Mouse (Mus musculus): ENCODE measurements around the gene Cmip. TPM values are rescaled to one million over a fixed set of nuclear protein-coding genes. Genes with fewer than 3 reads are reported as not detected.

Gene Cmip
- polyA plus RNA-seq, 1 experiment from 2014 or later = 22.6 TPM

DNA sequence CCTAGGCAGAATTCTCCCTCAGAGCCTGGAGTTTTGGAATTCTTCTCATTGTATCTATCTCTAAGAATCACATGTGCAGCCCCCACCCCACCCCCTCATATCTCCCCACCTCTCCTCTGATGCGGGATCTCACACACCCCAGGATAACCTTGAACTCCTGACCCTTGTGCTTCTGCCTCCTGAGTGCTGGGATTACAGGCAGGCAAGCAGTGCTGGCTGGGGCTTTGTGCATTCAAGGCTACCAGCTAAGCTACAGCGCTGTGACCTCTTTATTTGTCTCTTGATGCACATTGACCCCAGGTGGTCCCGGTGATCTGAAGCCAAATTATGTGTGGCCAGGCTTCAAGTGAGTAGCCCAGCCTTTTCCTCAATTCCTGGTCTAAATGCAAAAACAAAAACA lies 15.0 kb upstream of the Cmip start:
- no peak overlapping the region for H3K4me2 ChIP-seq (ENCODE audit: low read depth, low read length)
- TF ChIP-seq EP300 (IDR thresholded peaks at IDR 0.05; ENCODE audit: low read depth) = no peak
- no peak for TF ChIP-seq CTCF (IDR thresholded peaks at IDR 0.05; ENCODE audit: low read depth)
- H3K4me1 ChIP-seq (ENCODE audit: insufficient read depth) = no peaks in the 10 kb centered on the region
- DNase-seq (no peak), ATAC-seq (no peak)
- H3K27ac ChIP-seq (ENCODE audit: low read depth) = no peak overlapping the region
- no peaks in the 10 kb centered on the region for H3K9me3 ChIP-seq (ENCODE audit: low read length)
- 41% methylated on average over 3 of the region's 3 CpGs for WGBS (ENCODE audit: insufficient replicate concordance)
- no peak overlapping the region for H3K9ac ChIP-seq (replicated peaks)
- no peaks in the 10 kb centered on the region for H3K27me3 ChIP-seq (ENCODE audit: insufficient read depth, low read length)
- H3K4me3 ChIP-seq (ENCODE audit: low read depth, low read length) = no peak overlapping the region
- no peaks in the 10 kb centered on the region for H3K36me3 ChIP-seq (replicated peaks; ENCODE audit: insufficient read depth, low read length)

DNA sequence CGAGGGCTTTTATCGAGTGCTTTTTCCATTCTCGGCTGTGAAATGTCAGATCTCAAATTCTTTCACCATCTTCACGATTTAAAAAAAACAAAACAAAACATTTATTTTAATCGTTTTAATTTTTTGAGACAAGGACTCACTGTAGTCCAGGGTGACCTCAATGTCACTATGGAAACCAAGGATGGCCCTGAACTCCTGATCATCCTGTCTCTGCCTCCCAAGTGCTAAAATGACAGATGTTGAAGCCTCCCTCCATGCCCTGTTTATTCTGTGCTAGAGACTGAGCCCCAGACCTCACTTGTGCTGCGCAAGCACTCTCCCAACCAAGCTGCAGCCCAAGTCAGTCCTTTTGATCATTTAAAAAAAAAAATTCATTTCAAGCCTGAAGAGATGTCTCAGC lies 14.6 kb upstream of the Cmip start:
- DNase-seq (no peak), ATAC-seq (no peak)
- Histone ChIP-seq H3K27me3 (ENCODE audit: insufficient read depth, low read length) (no peaks in the 10 kb centered on the region), H3K27ac (ENCODE audit: low read depth) (no peak overlapping the region), H3K4me3 (ENCODE audit: low read depth, low read length) (no peak overlapping the region), H3K9ac (replicated peaks) (no peak overlapping the region), H3K36me3 (replicated peaks; ENCODE audit: insufficient read depth, low read length) (no peaks in the 10 kb centered on the region), H3K9me3 (ENCODE audit: low read length) (no peaks in the 10 kb centered on the region), H3K4me2 (ENCODE audit: low read depth, low read length) (no peak overlapping the region), H3K4me1 (ENCODE audit: insufficient read depth) (no peaks in the 10 kb centered on the region)
- TF ChIP-seq EP300 (IDR thresholded peaks at IDR 0.05; ENCODE audit: low read depth) (no peak), CTCF (IDR thresholded peaks at IDR 0.05; ENCODE audit: low read depth) (no peak)
- WGBS (ENCODE audit: insufficient replicate concordance) = 73% methylated on average over 6 of the region's 6 CpGs

DNA sequence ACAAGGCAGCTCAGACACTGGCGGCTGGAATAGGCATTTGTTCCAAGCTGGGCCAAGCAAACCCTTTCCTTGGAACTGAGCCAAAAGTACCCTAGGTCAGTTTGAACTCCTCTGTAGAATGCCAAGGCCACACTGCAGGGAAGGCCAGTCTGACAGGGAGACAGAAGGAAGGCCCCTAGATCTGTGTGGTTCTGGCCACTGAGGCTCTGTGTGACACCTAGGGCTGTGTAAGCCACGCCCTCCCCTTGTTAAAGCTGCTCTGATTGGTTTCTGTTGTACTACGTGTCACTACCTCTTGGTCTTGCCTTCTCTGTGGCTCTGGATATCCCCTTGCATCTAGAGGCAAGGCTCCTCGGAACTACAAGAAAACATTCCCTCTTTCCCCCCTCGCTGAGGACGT lies 12.3 kb upstream of the Cmip start:
- Histone ChIP-seq H3K27ac (ENCODE audit: low read depth) (no peak overlapping the region), H3K36me3 (replicated peaks; ENCODE audit: insufficient read depth, low read length) (no peaks in the 10 kb centered on the region), H3K9ac (replicated peaks) (no peak overlapping the region), H3K4me3 (ENCODE audit: low read depth, low read length) (no peak overlapping the region), H3K27me3 (ENCODE audit: insufficient read depth, low read length) (no peaks in the 10 kb centered on the region), H3K4me2 (ENCODE audit: low read depth, low read length) (no peak overlapping the region), H3K9me3 (ENCODE audit: low read length) (no peaks in the 10 kb centered on the region), H3K4me1 (ENCODE audit: insufficient read depth) (peaks cover 6% of the 10 kb centered on the region; the same call in 1 of the 2 replicates)
- TF ChIP-seq CTCF (IDR thresholded peaks at IDR 0.05; ENCODE audit: low read depth) (no peak), EP300 (IDR thresholded peaks at IDR 0.05; ENCODE audit: low read depth) (no peak)
- 51% methylated on average over 6 of the region's 6 CpGs for WGBS (ENCODE audit: insufficient replicate concordance)
- no peak for ATAC-seq
- no peak for DNase-seq

DNA sequence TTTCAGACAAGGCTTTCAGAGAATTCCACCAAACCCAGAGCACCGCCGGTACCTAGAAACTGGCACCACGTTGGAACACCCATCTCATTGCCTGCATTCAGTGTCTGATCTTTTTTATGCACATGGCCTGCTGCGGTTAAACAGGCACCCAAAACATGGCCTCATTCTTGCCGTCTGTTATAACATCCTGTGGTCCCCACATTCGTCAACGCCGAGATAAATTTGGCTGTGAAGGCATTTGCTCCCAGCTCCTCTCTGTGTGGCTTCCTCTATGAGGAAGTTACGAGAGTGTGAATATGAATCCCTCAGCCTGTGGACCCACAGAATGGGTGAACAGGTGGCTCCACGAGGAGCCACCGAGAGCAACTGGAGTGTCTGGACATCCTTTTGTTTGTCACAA lies 8.5 kb upstream of the Cmip start:
- Histone ChIP-seq H3K27me3 (ENCODE audit: insufficient read depth, low read length) (no peaks in the 10 kb centered on the region), H3K36me3 (replicated peaks; ENCODE audit: insufficient read depth, low read length) (no peaks in the 10 kb centered on the region), H3K4me1 (ENCODE audit: insufficient read depth) (peaks cover 6% of the 10 kb centered on the region; the same call in 1 of the 2 replicates), H3K9me3 (ENCODE audit: low read length) (no peaks in the 10 kb centered on the region), H3K9ac (replicated peaks) (no peak overlapping the region), H3K4me3 (ENCODE audit: low read depth, low read length) (no peak overlapping the region), H3K4me2 (ENCODE audit: low read depth, low read length) (no peak overlapping the region), H3K27ac (ENCODE audit: low read depth) (no peak overlapping the region)
- DNase-seq (no peak), ATAC-seq (peak; percentile 22; the same call in 1 of the 2 replicates)
- TF ChIP-seq EP300 (IDR thresholded peaks at IDR 0.05; ENCODE audit: low read depth) (no peak), CTCF (IDR thresholded peaks at IDR 0.05; ENCODE audit: low read depth) (no peak)
- WGBS (ENCODE audit: insufficient replicate concordance) = 22% methylated on average over 11 of the region's 11 CpGs

DNA sequence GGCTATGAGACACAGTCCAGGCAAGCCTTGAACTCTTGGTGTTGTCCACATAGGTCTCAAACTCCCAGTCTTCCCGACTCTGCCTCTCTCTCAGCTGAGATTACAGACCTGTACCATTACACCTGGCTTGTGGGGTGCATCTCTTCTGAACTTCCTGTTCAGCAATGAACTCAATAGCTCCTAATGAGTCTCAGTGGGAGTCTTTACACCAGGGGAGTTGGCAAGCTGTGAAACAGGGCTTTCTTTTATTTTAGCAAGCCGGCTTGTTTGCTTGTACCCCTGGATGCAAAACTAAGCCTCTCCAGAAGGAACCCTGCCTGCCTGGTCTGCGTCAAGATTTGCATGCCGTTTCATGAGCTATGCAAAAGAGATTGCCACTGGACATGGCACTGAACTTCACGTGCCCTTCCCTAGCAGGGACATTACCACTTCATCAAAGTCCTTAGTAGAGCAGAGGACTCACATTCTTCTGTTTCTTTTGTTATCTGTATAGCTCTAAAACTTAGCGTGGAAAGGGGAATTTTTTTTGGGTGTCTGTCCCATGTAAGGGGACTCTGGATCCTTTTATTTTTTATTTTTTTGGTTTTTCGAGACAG lies 5.7 kb upstream of the Cmip start:
- no peak overlapping the region for H3K27ac ChIP-seq (ENCODE audit: low read depth)
- TF ChIP-seq EP300 (IDR thresholded peaks at IDR 0.05; ENCODE audit: low read depth) = no peak
- TF ChIP-seq CTCF (IDR thresholded peaks at IDR 0.05; ENCODE audit: low read depth) = no peak
- no peaks in the 10 kb centered on the region for H3K9me3 ChIP-seq (ENCODE audit: low read length)
- H3K36me3 ChIP-seq (replicated peaks; ENCODE audit: insufficient read depth, low read length) = no peaks in the 10 kb centered on the region
- H3K4me1 ChIP-seq (ENCODE audit: insufficient read depth) = peaks cover 13% of the 10 kb centered on the region
- no peaks in the 10 kb centered on the region for H3K27me3 ChIP-seq (ENCODE audit: insufficient read depth, low read length)
- ATAC-seq (no peak), DNase-seq (no peak)
- H3K9ac ChIP-seq (replicated peaks) = no peak overlapping the region
- WGBS (ENCODE audit: insufficient replicate concordance) = 63% methylated on average over 7 of the region's 7 CpGs
- H3K4me2 ChIP-seq (ENCODE audit: low read depth, low read length) = no peak overlapping the region
- H3K4me3 ChIP-seq (ENCODE audit: low read depth, low read length) = no peak overlapping the region

DNA sequence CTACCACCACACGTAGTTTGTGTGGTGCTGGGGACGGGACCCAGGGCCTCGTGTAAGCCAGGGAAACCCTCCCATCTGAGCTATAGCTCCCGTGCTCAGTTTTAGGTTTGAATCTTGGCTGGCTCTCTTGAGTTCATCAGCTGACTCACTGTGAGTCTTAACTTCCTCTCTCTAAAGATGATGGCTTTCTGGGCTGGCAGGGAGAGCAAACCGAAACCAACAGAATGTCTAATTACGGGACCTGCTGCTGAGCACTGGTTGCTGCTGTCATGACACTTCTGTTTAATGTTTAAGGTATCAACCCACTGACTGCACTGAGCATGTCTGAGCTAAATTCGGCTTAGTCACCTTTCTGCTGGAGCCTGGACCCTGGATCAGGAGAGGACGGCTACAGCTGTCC lies 4.2 kb upstream of the Cmip start:
- Histone ChIP-seq H3K9me3 (ENCODE audit: low read length) (no peaks in the 10 kb centered on the region), H3K9ac (replicated peaks) (no peak overlapping the region), H3K27me3 (ENCODE audit: insufficient read depth, low read length) (no peaks in the 10 kb centered on the region), H3K27ac (ENCODE audit: low read depth) (no peak overlapping the region), H3K4me3 (ENCODE audit: low read depth, low read length) (no peak overlapping the region), H3K4me1 (ENCODE audit: insufficient read depth) (peaks cover 14% of the 10 kb centered on the region), H3K36me3 (replicated peaks; ENCODE audit: insufficient read depth, low read length) (no peaks in the 10 kb centered on the region), H3K4me2 (ENCODE audit: low read depth, low read length) (no peak overlapping the region)
- 65% methylated on average over 8 of the region's 8 CpGs for WGBS (ENCODE audit: insufficient replicate concordance)
- no peak for TF ChIP-seq CTCF (IDR thresholded peaks at IDR 0.05; ENCODE audit: low read depth)
- TF ChIP-seq EP300 (IDR thresholded peaks at IDR 0.05; ENCODE audit: low read depth) = no peak
- ATAC-seq = no peak
- no peak for DNase-seq

Measured in liver, postnatal 0 days (tissue).